11 mouse cellular contexts compared by ENCODE assay signal in the genomic region with DNA sequence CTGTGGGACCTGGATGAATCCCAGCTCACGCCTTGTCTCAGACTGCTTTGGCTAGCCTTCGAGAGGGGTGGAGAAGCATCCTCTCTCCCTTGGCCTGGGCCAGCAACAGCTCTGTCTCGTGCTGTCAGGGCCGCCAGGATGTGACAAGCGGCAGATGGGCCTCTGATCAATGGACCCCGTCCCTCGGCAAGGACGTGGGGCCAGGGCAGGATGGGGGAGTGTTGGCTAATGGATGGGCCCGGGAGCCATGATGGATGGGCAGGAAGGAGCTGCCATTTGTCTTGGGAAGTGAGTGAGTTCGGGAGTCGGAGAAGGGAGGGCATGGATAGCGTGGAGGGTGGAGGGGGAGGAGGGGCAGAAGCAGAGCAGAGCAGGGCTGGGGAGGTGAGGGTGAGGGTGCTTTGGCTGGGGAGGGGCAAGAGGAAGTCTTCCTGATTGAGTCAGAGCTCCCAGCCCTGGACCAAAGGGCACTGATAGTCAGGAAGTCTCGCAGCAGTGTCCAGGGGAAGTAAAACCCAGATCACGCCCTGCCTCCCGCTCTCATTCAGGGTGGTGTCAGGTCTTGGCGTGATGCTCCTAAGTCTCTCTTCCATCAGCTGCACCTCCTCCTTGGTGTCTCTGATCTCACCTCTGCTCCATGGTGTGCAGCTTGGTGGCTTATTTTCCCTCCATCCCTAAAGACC.
DNase-seq lines count a peak whose midpoint lies in the region; ATAC-seq lines count a peak whose summit lies in the region.
"Had no signal": no experiment of that assay in that cellular context is flagged by ENCODE, and none has a peak within 500 bp of the region (broad histone marks: within the 10 kb centered on the region; RNA-seq: fewer than 3 reads in every experiment).

No protein-coding gene starts in this region.

- no peak for DNase-seq in heart, adult 9 months (ENCODE audit: low spot score in 2 of 2)
- peak; percentile 47 for DNase-seq in midbrain, embryonic 11.5 days (ENCODE audit: low spot score, missing footprints)
- peak; percentile 10 for DNase-seq in large intestine, adult 2 months (ENCODE audit: low read depth, low spot score)
- DNase-seq in yolk sac, embryonic 10.5 days (ENCODE audit: low spot score): peak; percentile 7
- no peak for DNase-seq in left cerebral cortex, postnatal 36 days (ENCODE audit: low spot score in 2 of 2)
- DNase-seq: gastrocnemius, postnatal 25 days; midbrain, embryonic 14.5 days; thymus, postnatal 36 days had no signal

- ATAC-seq in heart, embryonic 14.5 days (ENCODE audit: insufficient number of reproducible peaks, insufficient read depth, low FRiP score, low read depth): 0 out of 2 replicates have a peak, but pooled peaks have one; percentile 21
- no peak for ATAC-seq in midbrain, embryonic 11.5 days (ENCODE audit: low FRiP score)
- no peak for ATAC-seq in midbrain, embryonic 15.5 days (replicated peaks)
- no peak for ATAC-seq in erythroid progenitor cell, adult 5-6 weeks (replicated peaks; ENCODE audit: low FRiP score, poor library complexity, severe bottlenecking)

- no peak overlapping the region for H3K27ac ChIP-seq in heart, embryonic 14.5 days (replicated peaks in 1 of 2; ENCODE audit: control insufficient read depth in 1 of 2, insufficient read depth in 1 of 2, low read depth in 2 of 2, low read length in 2 of 2)
- H3K27ac ChIP-seq in midbrain, embryonic 11.5 days (ENCODE audit: low read depth, low read length): no peak overlapping the region
- H3K27ac ChIP-seq in midbrain, embryonic 15.5 days: no peak overlapping the region

- no peaks in the 10 kb centered on the region for H3K9me3 ChIP-seq in heart, embryonic 14.5 days (ENCODE audit: control insufficient read depth, low read length)
- no peaks in the 10 kb centered on the region for H3K9me3 ChIP-seq in midbrain, embryonic 11.5 days (ENCODE audit: control insufficient read depth, low read length)
- H3K9me3 ChIP-seq in midbrain, embryonic 15.5 days: no peaks in the 10 kb centered on the region

- no peaks in the 10 kb centered on the region for H3K36me3 ChIP-seq in heart, embryonic 14.5 days (ENCODE audit: control insufficient read depth, insufficient read depth, low read length)
- H3K36me3 ChIP-seq in midbrain, embryonic 11.5 days (ENCODE audit: control insufficient read depth, insufficient read depth, low read length): no peaks in the 10 kb centered on the region
- H3K36me3 ChIP-seq in midbrain, embryonic 15.5 days (replicated peaks): no peaks in the 10 kb centered on the region

- H3K4me3 ChIP-seq in heart, embryonic 14.5 days (ENCODE audit: control insufficient read depth in 1 of 2, insufficient read depth in 1 of 2, low read depth in 1 of 2, low read length in 2 of 2): no peak overlapping the region
- H3K4me3 ChIP-seq in midbrain, embryonic 11.5 days (ENCODE audit: low read depth, low read length): no peak overlapping the region
- H3K4me3 ChIP-seq in midbrain, embryonic 15.5 days: no peak overlapping the region

- H3K4me1 ChIP-seq in heart, embryonic 14.5 days (ENCODE audit: control insufficient read depth in 2 of 2, insufficient read depth in 2 of 2, low read length in 2 of 2): peaks cover 0 to 2% of the 10 kb centered on the region in 2 experiments; a peak in 2 of 4 replicates
- no peaks in the 10 kb centered on the region for H3K4me1 ChIP-seq in midbrain, embryonic 11.5 days (ENCODE audit: control insufficient read depth, insufficient read depth, low read length)
- H3K4me1 ChIP-seq in midbrain, embryonic 15.5 days: peaks cover under 1% of the 10 kb centered on the region; the same call in 1 of the 2 replicates

- H3K27me3 ChIP-seq in heart, embryonic 14.5 days (ENCODE audit: control insufficient read depth, insufficient read depth, low read length): no peaks in the 10 kb centered on the region
- no peaks in the 10 kb centered on the region for H3K27me3 ChIP-seq in midbrain, embryonic 11.5 days (ENCODE audit: control insufficient read depth, insufficient read depth, low read length)
- no peaks in the 10 kb centered on the region for H3K27me3 ChIP-seq in midbrain, embryonic 15.5 days (replicated peaks)

- intact Hi-C loops in left cerebral cortex, postnatal 36 days (cut with DNase I): no loop called here

- no peak overlapping the region for H3K9ac ChIP-seq in heart, embryonic 14.5 days (ENCODE audit: low read length)
- no peak overlapping the region for H3K9ac ChIP-seq in midbrain, embryonic 11.5 days (ENCODE audit: low read length)
- no peak overlapping the region for H3K9ac ChIP-seq in midbrain, embryonic 15.5 days

- 43% methylated on average over 16 of the region's 16 CpGs for WGBS in heart, embryonic 14.5 days
- WGBS in midbrain, embryonic 11.5 days: 80% methylated on average over 16 of the region's 16 CpGs
- WGBS in midbrain, embryonic 15.5 days: 82% methylated on average over 16 of the region's 16 CpGs
- WGBS in large intestine, adult 2 months: 36% methylated on average over 16 of the region's 16 CpGs

- H3K4me2 ChIP-seq in heart, embryonic 14.5 days (ENCODE audit: low read length): no peak overlapping the region
- H3K4me2 ChIP-seq in midbrain, embryonic 11.5 days: no peak overlapping the region
- H3K4me2 ChIP-seq in midbrain, embryonic 15.5 days: no peak overlapping the region

Comparison
In these comparisons a context has a peak if more than half of its experiments do, and no peak if none do; other contexts are left out.
1. DNase-seq: peak in midbrain, embryonic 11.5 days (single experiment), large intestine, adult 2 months (single experiment) and yolk sac, embryonic 10.5 days (single experiment); none in heart, adult 9 months (0 of 2) and left cerebral cortex, postnatal 36 days (0 of 2).